Mouse (Mus musculus): ENCODE results near the gene Elk4. TPM values are rescaled to one million over a fixed set of nuclear protein-coding genes. Genes with fewer than 3 reads are reported as not detected.

Gene Elk4
- polyA plus RNA-seq, 1 experiment from 2014 or later = 13.2 TPM

- WGBS = under 1% methylated on average over 56 of the region's 72 CpGs
- Histone ChIP-seq H3K27ac (peak overlapping the region; percentile 96), H3K27me3 (no peaks in the 10 kb centered on the region), H3K4me2 (peak overlapping the region; percentile 66), H3K9me3 (replicated peaks) (no peaks in the 10 kb centered on the region), H3K4me1 (peaks cover 23% of the 10 kb centered on the region), H3K36me3 (ENCODE audit: poor library complexity, severe bottlenecking) (no peaks in the 10 kb centered on the region), H3K9ac (peak overlapping the region; percentile 93), H3K4me3 (peak overlapping the region; percentile 79)
- peak; percentile 92 for ATAC-seq
These were observed 721 bp downstream of the Elk4 start for GRCm38 (mm10) chr1:132007828-132008827.

DNA sequence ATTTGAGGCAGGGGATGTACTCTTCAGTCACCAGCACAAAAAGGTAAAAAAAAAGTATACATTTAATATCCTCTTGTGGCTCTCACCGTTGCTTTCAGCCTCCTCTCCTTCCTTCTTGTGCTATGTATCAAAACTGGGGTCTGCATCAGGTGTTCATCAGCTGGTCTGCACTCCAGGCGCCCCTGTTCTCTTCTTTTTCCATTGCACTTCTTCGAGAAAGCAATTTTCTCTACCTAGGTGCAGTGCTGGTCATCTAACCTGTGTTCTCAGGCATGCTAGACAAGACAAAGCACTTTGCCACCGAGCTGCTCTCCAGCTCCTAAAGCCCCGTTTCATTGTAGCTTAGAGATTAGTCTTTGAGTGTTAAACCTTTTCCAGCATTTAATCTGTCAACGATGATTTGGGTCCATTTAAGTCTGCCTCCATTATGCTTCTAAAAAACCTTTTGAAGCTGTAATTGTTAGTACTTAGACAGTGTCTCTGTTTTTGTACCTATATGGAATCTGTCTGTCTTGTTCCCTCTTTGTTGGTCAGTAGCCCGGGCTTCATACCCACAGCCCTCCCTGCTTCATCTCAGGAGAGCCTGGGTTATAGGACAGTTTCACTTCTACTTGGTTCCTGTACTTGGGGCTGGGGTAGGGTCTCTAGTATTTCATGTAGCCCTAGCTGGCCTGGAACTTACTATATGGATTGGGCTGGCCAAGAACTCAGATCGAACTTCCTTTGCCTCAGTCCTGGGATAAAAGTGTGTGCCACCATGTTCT, 1.7 kb downstream of the Elk4 start:
- H3K9ac ChIP-seq = peak overlapping the region; percentile 93
- no peak overlapping the region for H3K27ac ChIP-seq
- H3K9me3 ChIP-seq (replicated peaks) = no peaks in the 10 kb centered on the region
- WGBS = 34% methylated on average over 8 of the region's 8 CpGs
- peak overlapping the region; percentile 79 for H3K4me3 ChIP-seq
- no peaks in the 10 kb centered on the region for H3K36me3 ChIP-seq (ENCODE audit: poor library complexity, severe bottlenecking)
- H3K4me1 ChIP-seq = peaks cover 23% of the 10 kb centered on the region
- no peaks in the 10 kb centered on the region for H3K27me3 ChIP-seq
- ATAC-seq = no peak
- peak overlapping the region; percentile 66 for H3K4me2 ChIP-seq

- 94% methylated on average over 17 of the region's 17 CpGs for WGBS
- Histone ChIP-seq H3K9ac (no peak overlapping the region), H3K27ac (no peak overlapping the region), H3K4me3 (no peak overlapping the region), H3K4me2 (no peak overlapping the region), H3K36me3 (ENCODE audit: poor library complexity, severe bottlenecking) (peaks cover 15% of the 10 kb centered on the region), H3K27me3 (no peaks in the 10 kb centered on the region), H3K4me1 (peaks cover 23% of the 10 kb centered on the region), H3K9me3 (replicated peaks) (no peaks in the 10 kb centered on the region)
- no peak for ATAC-seq
These were observed 3.5 kb downstream of the Elk4 start for GRCm38 (mm10) chr1:132010632-132011501.

GRCm38 (mm10) chr1:132011785-132012184, 4.4 kb downstream of the Elk4 start:
- Histone ChIP-seq H3K4me1 (peaks cover 19% of the 10 kb centered on the region), H3K4me2 (no peak overlapping the region), H3K9me3 (replicated peaks) (no peaks in the 10 kb centered on the region), H3K4me3 (no peak overlapping the region), H3K9ac (no peak overlapping the region), H3K36me3 (ENCODE audit: poor library complexity, severe bottlenecking) (peaks cover 18% of the 10 kb centered on the region), H3K27me3 (no peaks in the 10 kb centered on the region), H3K27ac (no peak overlapping the region)
- no peak for ATAC-seq
- WGBS = 89% methylated on average over 2 of the region's 2 CpGs

GRCm38 (mm10) chr1:132012861-132013260, 5.5 kb downstream of the Elk4 start:
- Histone ChIP-seq H3K27me3 (no peaks in the 10 kb centered on the region), H3K4me3 (no peak overlapping the region), H3K27ac (no peak overlapping the region), H3K4me2 (no peak overlapping the region), H3K9ac (no peak overlapping the region), H3K36me3 (ENCODE audit: poor library complexity, severe bottlenecking) (peaks cover 29% of the 10 kb centered on the region), H3K4me1 (peaks cover 18% of the 10 kb centered on the region), H3K9me3 (replicated peaks) (no peaks in the 10 kb centered on the region)
- no peak for ATAC-seq
- WGBS = 85% methylated on average over 8 of the region's 8 CpGs

DNA sequence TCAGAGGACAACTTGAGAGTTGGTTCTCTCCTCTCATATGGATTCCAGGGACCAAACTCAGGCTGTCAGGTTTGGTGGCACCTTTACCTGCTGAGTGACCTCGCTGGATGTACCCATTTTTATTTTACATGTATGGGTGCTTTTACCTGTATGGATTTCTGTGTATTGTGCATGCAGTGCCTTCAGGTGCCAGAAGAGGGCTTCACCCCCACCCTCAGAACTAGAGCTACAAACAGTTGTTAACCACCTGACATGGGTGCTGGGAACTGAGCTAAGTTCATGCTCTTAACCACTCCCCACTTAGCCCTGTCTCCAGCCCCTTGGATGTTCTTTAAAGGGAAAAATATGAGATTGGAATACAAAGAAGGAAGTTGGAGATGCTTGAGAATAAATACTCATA, 7.4 kb downstream of the Elk4 start:
- Histone ChIP-seq H3K9me3 (replicated peaks) (no peaks in the 10 kb centered on the region), H3K27ac (no peak overlapping the region), H3K9ac (no peak overlapping the region), H3K27me3 (no peaks in the 10 kb centered on the region), H3K36me3 (ENCODE audit: poor library complexity, severe bottlenecking) (peaks cover 47% of the 10 kb centered on the region), H3K4me2 (no peak overlapping the region), H3K4me1 (peaks cover 2% of the 10 kb centered on the region), H3K4me3 (no peak overlapping the region)
- no peak for ATAC-seq
- WGBS = 97% methylated on average over 1 of the region's 1 CpGs

DNA sequence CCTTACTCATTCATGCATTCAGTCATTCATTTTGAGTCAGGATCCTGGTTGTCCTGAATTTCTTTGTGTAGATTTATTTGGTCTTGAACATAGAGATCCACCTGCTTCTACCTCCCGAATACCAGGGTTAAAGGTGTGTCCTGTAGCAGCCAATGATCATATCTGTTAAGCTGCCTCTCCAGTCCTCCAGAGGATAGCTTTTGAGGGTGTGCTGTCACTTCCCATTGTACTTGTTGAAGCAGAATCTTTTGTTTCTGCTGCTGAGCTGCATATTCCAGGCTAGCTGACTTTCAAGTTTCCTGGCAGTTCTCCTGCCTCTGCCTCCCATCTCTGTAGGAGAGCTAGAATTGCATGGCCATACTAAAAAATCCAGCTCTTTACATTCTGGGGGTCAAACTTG, 9.3 kb downstream of the Elk4 start:
- Histone ChIP-seq H3K27ac (no peak overlapping the region), H3K4me1 (no peaks in the 10 kb centered on the region), H3K36me3 (ENCODE audit: poor library complexity, severe bottlenecking) (peaks cover 62% of the 10 kb centered on the region), H3K4me3 (no peak overlapping the region), H3K9me3 (replicated peaks) (no peaks in the 10 kb centered on the region), H3K4me2 (no peak overlapping the region), H3K9ac (no peak overlapping the region), H3K27me3 (no peaks in the 10 kb centered on the region)
- 91% methylated on average over 1 of the region's 1 CpGs for WGBS
- ATAC-seq = no peak

GRCm38 (mm10) chr1:132019876-132020275, 12.5 kb downstream of the Elk4 start:
- H3K4me2 ChIP-seq = no peak overlapping the region
- WGBS = 93% methylated on average over 7 of the region's 7 CpGs
- H3K36me3 ChIP-seq (ENCODE audit: poor library complexity, severe bottlenecking) = peaks cover 83% of the 10 kb centered on the region
- no peak overlapping the region for H3K9ac ChIP-seq
- H3K27me3 ChIP-seq = no peaks in the 10 kb centered on the region
- H3K27ac ChIP-seq = no peak overlapping the region
- no peak for ATAC-seq
- no peak overlapping the region for H3K4me3 ChIP-seq
- H3K4me1 ChIP-seq = no peaks in the 10 kb centered on the region
- H3K9me3 ChIP-seq (replicated peaks) = no peaks in the 10 kb centered on the region

GRCm38 (mm10) chr1:132022107-132022506, 14.7 kb downstream of the Elk4 start:
- no peaks in the 10 kb centered on the region for H3K4me1 ChIP-seq
- H3K4me2 ChIP-seq = no peak overlapping the region
- peaks cover 86% of the 10 kb centered on the region for H3K36me3 ChIP-seq (ENCODE audit: poor library complexity, severe bottlenecking)
- WGBS = 92% methylated on average over 3 of the region's 3 CpGs
- no peaks in the 10 kb centered on the region for H3K27me3 ChIP-seq
- no peak overlapping the region for H3K4me3 ChIP-seq
- H3K9me3 ChIP-seq (replicated peaks) = no peaks in the 10 kb centered on the region
- no peak for ATAC-seq
- no peak overlapping the region for H3K9ac ChIP-seq
- no peak overlapping the region for H3K27ac ChIP-seq

DNA sequence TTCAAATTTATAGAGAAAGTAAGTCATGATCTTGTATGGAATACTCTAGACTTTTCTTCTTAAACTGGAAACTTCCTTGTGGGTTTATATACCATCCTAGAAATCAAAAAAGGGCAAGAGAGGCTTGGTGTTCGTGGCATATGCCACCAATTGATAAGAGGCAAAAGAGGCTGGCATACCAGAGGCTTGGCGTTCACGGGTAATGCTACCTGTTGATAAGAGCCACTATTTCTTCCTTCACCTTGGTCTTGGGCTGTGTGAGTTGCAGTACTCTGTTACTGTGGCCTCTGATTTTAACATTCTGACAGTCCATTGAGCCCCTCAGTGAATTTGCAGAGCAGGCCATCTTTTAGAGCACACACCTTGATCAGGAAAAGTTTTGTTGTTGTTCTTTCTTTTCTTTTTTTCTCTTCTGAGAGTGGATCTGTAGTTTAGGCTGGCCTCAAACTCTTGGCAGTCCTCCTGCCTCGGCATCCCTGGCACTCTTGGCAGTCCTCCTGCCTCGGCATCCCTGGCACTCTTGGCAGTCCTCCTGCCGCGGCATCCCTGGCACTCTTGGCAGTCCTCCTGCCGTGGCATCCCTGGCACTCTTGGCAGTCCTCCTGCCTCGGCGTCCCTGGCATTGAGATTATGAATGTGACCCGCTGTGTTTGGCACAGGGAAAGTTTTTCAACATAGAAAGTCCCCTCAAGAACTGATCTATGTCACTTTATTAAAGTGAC, 19.7 kb downstream of the Elk4 start:
- Histone ChIP-seq H3K27ac (no peak overlapping the region), H3K9me3 (replicated peaks) (no peaks in the 10 kb centered on the region), H3K4me2 (no peak overlapping the region), H3K36me3 (ENCODE audit: poor library complexity, severe bottlenecking) (peaks cover 79% of the 10 kb centered on the region), H3K4me1 (no peaks in the 10 kb centered on the region), H3K4me3 (no peak overlapping the region), H3K9ac (no peak overlapping the region), H3K27me3 (no peaks in the 10 kb centered on the region)
- WGBS = 86% methylated on average over 11 of the region's 11 CpGs
- ATAC-seq = no peak

DNA sequence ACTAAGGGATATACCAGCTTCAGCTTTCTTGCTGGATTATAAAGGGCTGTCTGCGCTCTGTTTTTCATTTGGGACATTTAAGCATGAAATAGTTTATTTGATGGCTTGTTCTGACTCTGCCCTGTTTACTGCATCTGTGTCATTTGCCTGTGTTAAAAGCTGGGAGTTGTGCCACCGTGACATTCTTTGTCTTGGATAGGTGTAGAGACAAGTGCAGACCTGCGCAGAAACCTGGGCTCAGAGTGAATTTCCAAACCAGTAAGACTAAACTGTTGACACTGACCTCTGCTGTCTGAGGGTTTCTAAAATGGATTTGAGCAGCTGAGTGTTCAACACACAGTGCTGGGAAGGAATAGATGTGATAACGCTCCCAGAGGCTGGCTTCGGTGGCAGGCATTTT, 20.6 kb downstream of the Elk4 start:
- WGBS = 92% methylated on average over 5 of the region's 5 CpGs
- Histone ChIP-seq H3K27ac (no peak overlapping the region), H3K36me3 (ENCODE audit: poor library complexity, severe bottlenecking) (peaks cover 77% of the 10 kb centered on the region), H3K9me3 (replicated peaks) (no peaks in the 10 kb centered on the region), H3K4me2 (no peak overlapping the region), H3K27me3 (no peaks in the 10 kb centered on the region), H3K9ac (no peak overlapping the region), H3K4me1 (no peaks in the 10 kb centered on the region), H3K4me3 (no peak overlapping the region)
- no peak for ATAC-seq
